Mouse (Mus musculus) kidney, postnatal 10 days (tissue): Measurements from ENCODE around the gene Map3k1.
A peak's percentile ranks its signal among the peaks of the same experiment; 100 is the strongest.

ENCODE experiments used
- DNase-seq: peaks from one replicate; pipeline ENCODE4 v3.0.0; 2021; ENCODE audit warnings: mixed read lengths

The Map3k1 gene

GRCm38 (mm10) chr13:111808637-111809465, at the start of gene Map3k1:
TSS of gene Map3k1 (minus strand) at chr13:111808993.
- peak; percentile 85 for DNase-seq

- peak; percentile 53 for DNase-seq
Observed at GRCm38 (mm10) chr13:111856786-111857455, 48.1 kb upstream of the Map3k1 start.

GRCm38 (mm10) chr13:111856232-111856631, 47.4 kb upstream of the Map3k1 start:
- no peak for DNase-seq

- no peak for DNase-seq
Observed at GRCm38 (mm10) chr13:111852451-111853224, 43.8 kb upstream of the Map3k1 start.

GRCm38 (mm10) chr13:111850046-111850837, 41.4 kb upstream of the Map3k1 start:
- DNase-seq = no peak

- peak; percentile 58 for DNase-seq
Observed at GRCm38 (mm10) chr13:111845471-111845870, 36.7 kb upstream of the Map3k1 start.

GRCm38 (mm10) chr13:111844313-111844712, 35.5 kb upstream of the Map3k1 start:
- DNase-seq = no peak

GRCm38 (mm10) chr13:111835787-111836186, 27.0 kb upstream of the Map3k1 start:
- no peak for DNase-seq

- DNase-seq = no peak
Observed at GRCm38 (mm10) chr13:111834613-111835012, 25.8 kb upstream of the Map3k1 start.

GRCm38 (mm10) chr13:111829473-111829872, 20.7 kb upstream of the Map3k1 start:
- DNase-seq = peak; percentile 25

- DNase-seq = no peak
Observed at GRCm38 (mm10) chr13:111827481-111827880, 18.7 kb upstream of the Map3k1 start.

GRCm38 (mm10) chr13:111824178-111824577, 15.4 kb upstream of the Map3k1 start:
- no peak for DNase-seq

- no peak for DNase-seq
Observed at GRCm38 (mm10) chr13:111821727-111822375, 13.1 kb upstream of the Map3k1 start.

- DNase-seq = no peak
Observed at GRCm38 (mm10) chr13:111819618-111820385, 11.0 kb upstream of the Map3k1 start.

- DNase-seq = no peak
Observed at GRCm38 (mm10) chr13:111819106-111819505, 10.3 kb upstream of the Map3k1 start.

- no peak for DNase-seq
Observed at GRCm38 (mm10) chr13:111818216-111818903, 9.6 kb upstream of the Map3k1 start.

GRCm38 (mm10) chr13:111817773-111818172, 9.0 kb upstream of the Map3k1 start:
- DNase-seq = no peak

- DNase-seq = no peak
Observed at GRCm38 (mm10) chr13:111816431-111816830, 7.6 kb upstream of the Map3k1 start.

- DNase-seq = no peak
Observed at GRCm38 (mm10) chr13:111815486-111815885, 6.7 kb upstream of the Map3k1 start.

GRCm38 (mm10) chr13:111815017-111815416, 6.2 kb upstream of the Map3k1 start:
- no peak for DNase-seq

GRCm38 (mm10) chr13:111812647-111813046, 3.9 kb upstream of the Map3k1 start:
- no peak for DNase-seq
